Mouse (Mus musculus) layer of hippocampus, adult 18-20 months (tissue): Measurements from ENCODE around the gene Krtap4-1. TPM values are rescaled to one million over a fixed set of nuclear protein-coding genes. Genes with fewer than 3 reads are reported as not detected.
"Not testable (repeated sequence)": the region's sequence is repeated elsewhere in the genome, so short reads cannot be mapped to it uniquely, and the experiment has no call there.

Experiments used
- DNase-seq, 2 experiments: peaks; one replicate each; pipeline ENCODE4 v3.0.0; 2022; ENCODE audit warnings: low spot score in 2 of 2
- long read RNA-seq: library from polyadenylated mRNA; stranded (forward); transcript quantifications from one replicate; pipeline ENCODE4 v2.0.0, GENCODE M21; 2021
- total RNA-seq, 2 experiments: library from RNA; stranded (reverse); gene quantifications; 2 replicates each; pipeline ENCODE4 v1.2.3; 2021

Gene Krtap4-1
- total RNA-seq = not detected
- long read RNA-seq = 0 reads

DNA sequence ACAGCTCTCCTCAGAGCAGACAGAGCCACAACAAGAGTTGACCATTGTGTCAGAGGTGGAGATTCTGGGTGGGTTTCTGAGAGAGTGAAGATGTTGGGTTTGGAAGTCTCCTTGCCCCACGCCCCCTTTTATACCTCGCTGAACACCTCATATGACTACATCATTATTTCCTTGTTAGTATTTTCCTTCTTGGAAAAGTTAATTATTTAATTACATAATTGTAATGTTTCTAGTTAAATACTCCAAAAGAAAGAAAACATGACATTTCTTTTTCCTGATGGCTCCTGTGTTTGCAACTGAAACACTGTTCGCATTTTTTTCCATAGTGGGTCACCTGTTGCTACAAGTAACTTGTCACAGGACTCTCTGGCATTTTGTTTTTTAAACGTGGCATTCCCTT lies at the start of gene Krtap4-1:
Krtap4-1 (minus strand) TSS at position 101 of the 400 bp plus-strand sequence.
- DNase-seq = no peak

DNA sequence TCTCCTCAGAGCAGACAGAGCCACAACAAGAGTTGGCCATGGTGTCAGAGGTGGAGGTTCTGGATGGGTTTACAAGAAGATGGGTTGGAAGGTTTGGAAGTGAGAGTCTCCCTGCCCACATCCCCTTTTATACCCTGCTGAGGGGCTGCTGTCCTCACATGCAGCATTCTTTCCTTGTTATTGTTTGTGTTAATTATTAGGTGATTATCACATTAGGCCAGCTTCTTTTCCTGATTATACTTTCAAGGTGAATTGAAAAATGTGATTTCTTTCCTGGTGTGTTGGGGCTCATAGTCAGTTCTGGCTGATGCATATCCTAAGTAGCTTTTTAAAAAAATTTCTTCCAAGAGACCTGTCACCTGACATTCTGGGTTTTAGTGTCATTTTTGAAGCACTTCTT lies 37.8 kb upstream of the Krtap4-1 start, which contains the start of gene Krtap4-6:
Krtap4-6 (minus strand) TSS at position 101 of the 400 bp plus-strand sequence.
- no peak for DNase-seq

DNA sequence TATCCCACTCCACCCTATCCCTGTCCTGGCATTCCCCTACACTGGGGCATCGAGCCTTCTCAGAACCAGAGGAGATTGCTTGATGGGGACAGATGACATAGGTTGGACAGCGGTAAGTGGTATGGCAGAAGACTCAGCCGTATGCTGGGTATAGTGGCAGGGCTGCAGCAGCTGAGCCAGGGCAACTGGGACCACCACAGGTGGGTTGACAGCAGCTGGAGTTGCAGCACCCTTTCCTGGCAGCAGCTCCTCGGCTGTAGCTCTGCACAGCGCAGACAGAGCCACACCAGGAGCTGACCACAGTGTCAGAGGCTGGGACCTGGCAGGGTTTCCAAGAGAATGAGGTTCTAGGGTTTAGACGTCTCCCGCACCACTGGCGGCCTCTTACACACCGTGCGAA lies 34.8 kb upstream of the Krtap4-1 start:
- no peak for DNase-seq

DNA sequence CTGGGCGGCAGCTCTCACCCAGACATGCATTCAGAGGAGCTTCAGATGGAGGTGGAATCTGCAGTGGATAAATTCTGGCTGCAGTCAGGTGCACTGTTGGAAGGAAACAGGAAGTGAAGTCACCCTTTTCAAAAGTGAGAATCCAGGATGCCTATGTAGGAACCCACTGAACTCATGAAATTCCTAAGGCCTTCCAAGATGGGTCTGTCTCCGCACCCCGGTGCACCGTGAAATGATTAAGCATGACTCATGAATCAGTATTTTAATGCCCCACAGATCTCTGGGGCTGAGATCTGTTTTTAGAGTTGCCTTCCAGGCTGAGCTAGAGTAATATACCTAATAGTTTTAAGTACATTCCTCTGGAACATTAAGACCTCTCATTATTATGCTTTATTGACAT lies 31.2 kb upstream of the Krtap4-1 start:
- DNase-seq = no peak

DNA sequence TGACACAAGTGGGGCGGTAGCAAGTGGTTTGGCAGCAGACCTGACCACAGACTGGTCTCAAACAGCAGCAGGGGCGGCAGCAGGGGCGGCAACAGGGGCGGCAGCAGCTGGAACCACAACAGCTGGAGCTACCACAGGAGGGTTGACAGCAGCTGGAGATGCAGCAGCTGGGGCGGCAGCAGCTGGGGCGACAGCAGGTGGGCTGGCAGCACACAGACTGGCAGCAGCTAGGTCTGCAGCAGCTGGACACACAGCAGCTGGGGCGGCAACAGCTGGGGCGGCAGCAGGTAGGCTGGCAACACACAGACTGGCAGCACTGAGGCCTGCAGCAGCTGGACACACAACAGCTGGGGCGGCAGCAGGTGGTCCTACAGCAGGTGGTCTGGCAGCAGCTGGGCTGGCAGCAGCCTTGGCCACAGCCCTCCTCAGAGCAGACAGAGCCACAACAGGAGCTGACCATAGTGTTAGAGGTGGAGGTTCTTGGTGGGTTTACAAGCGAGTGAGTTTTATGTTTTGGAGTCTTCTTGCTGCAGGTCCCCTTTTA lies 30.5 kb upstream of the Krtap4-1 start, which contains the start of gene Gm11563:
Gm11563 (minus strand) TSS at position 494 of the 544 bp plus-strand sequence.
- not testable (repeated sequence) for DNase-seq

DNA sequence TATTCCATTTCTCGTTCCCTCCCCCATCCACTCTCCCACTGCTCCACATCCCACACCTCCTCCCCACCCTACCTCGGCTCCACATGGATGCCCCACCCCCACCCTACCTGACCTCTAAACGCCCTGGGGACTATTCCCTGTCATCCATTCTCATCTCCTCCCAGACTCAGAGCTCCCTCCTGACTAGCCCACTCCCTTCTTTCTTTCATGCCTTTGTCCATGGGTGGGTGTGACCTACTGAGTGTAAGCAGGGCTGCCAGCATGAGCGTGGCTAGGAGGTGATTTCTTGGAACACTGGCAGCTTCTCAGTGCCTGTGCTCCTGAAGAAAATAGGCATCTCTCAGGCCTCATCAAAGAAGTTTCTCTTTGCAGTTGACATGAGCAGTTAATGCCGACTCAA lies 29.0 kb upstream of the Krtap4-1 start:
- DNase-seq = no peak

DNA sequence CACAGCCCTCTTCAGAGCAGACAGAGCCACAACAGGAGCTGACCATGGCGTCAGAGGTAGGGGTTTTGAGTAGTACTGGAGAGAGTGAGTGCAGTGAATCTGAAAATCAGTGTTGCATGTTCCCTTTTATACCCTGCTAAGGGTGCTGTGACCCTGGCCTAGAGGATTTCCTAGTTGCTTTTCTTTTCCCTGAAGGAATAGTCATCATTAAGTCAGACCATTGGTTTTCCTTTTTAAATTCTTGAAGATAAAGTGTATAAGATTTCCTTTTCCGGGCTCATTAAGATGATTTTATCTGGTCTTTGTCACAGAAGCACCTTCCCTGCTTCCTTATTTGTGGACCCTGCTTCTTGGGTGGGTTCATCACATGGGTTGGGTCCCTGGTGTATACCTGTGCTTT lies 22.1 kb upstream of the Krtap4-1 start, which contains the start of gene Gm11555:
Gm11555 (minus strand) TSS at position 101 of the 400 bp plus-strand sequence.
- no peak for DNase-seq

DNA sequence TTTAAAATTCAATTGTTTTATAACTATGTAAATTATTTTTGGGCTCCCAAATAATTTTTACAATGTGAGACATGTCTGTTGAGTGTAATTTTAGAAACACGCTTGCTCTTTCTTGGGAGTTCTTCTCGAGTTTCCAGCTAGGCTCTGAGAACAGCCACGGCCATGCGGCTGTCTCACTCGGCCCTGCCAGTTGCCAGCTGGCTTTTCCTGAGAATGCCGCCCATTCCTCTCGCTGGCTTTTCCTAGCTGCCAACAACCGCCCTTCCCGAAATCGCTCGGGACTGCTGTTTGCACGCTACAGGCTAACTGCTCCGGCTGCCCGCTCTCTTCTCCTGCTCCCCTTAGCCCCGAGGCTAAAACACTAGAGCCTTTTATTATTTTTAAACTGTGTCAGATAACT lies 18.4 kb upstream of the Krtap4-1 start:
- peak in 1 of 2 experiments; percentile 2 for DNase-seq

DNA sequence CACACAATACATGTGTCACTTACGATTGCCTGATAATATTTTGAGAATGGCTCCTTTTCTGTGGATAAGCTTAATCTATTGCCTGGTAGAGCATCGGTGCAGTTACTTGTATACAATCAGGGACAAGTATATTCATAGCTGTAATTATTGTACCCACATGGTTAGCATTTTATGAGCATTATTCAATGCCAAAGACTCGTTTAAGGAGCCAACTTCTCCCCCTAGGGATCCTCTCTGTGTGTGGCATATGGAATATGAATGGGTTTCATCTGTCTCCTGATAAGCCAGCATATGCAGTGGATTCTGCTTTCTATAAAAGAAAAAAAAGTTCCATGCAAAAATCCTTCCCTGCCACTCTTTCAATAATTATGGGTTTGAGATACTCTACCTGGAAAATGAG lies 16.3 kb upstream of the Krtap4-1 start:
- DNase-seq = peak in 1 of 2 experiments; percentile 47

DNA sequence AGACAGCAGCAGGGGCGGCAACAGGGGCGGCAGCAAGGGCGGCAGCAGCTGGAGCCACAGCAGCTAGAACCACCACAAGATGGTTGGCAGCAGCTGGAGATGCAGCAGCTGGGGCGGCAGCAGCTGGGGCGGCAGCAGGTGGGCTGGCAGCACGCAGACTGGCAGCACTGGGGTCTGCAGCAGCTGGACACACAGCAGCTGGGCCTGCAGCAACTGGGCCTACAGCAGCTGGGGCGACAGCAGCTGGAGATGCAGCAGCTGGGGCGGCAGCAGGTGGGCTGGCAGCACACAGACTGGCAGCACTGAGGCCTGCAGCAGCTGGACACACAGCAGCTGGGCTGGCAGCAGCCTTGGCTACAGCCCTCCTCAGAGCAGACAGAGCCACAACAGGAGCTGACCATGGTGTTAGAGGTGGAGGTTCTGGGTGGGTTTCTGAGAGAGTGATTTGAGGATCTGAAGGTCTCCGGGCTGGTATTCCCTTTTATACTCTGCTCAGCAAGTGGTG lies 15.6 kb upstream of the Krtap4-1 start, which contains the start of gene Krtap4-7:
Krtap4-7 (minus strand) TSS at position 455 of the 505 bp plus-strand sequence.
- DNase-seq = not testable (repeated sequence)

DNA sequence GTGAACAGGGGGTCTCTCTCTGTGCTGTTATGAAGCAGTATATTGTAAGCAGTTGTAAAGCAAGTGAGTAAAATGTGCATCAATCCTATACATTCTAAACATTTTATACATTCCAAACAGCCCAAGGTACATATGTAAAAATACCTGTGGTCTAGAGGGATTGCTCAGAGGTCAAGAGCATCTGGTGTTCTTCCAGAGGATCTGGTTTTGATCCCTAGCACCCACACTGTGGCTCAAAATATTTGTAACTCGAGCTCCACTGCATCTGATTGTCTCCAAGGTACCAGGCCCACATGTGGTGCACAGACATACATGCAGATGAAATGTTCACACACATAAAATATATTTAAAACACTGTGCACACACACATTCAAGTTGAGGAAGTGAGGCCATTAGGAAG lies 12.9 kb upstream of the Krtap4-1 start:
- DNase-seq = no peak

DNA sequence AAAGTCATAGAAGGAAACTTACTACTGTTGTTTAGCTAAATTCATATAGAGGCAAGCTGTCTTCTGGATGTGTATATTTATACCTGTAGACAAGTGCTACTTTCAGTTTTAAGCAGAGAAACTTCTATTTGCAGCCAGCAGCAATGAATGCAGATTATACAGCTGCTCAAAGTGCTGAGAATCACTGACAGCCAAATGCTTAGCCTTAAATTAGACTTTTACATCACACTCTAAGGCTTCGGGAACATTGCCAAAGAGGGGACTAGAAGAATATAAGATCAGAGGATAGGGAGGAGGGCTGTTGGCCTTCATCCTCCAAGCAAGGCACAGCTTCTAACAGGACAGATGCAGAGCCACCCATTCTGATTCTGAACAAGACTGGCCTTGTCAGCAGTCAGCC lies 9.0 kb upstream of the Krtap4-1 start:
- DNase-seq = no peak

DNA sequence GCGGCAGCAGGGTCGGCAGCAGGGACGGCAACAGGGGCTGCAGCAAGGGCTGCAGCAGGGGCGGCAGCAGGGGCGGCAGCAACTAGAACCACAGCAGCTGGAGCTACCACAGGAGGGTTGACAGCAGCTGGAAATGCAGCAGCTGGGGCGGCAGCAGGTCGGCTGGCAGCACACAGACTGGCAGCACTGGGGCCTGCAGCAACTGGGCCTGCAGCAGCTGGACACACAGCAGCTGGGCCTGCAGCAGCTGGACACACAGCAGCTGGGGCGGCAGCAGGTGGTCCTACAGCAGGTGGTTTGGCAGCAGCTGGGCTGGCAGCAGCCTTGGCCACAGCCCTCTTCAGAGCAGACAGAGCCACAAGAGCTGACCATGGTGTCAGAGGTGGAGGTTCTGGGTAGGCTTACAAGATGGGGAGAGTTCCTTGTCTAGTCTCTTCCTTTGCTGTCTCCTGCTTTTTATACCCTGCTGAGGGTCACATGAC lies 6.7 kb upstream of the Krtap4-1 start, which contains the start of gene Krtap4-2:
Krtap4-2 (minus strand) TSS at position 432 of the 482 bp plus-strand sequence.
- DNase-seq = no peak

DNA sequence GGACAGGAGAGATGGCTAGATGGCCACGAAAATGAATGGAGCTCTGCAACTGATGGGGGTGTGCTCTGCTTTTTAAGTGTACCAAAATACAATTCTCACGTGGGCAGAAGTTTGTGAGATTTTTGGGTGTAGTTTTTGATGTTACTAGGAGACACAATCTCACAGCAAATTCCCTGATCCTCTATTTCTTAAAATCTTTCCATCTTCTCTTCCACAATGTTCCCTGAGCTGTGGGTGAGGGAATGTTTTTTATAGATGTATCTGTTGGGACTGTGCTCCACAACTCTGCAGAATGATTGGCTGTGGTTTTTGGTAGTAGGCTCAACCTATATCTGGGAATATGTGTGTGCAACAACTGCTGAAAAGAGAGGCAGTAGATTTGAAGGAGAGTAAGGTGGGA lies 5.3 kb upstream of the Krtap4-1 start:
- DNase-seq = no peak

DNA sequence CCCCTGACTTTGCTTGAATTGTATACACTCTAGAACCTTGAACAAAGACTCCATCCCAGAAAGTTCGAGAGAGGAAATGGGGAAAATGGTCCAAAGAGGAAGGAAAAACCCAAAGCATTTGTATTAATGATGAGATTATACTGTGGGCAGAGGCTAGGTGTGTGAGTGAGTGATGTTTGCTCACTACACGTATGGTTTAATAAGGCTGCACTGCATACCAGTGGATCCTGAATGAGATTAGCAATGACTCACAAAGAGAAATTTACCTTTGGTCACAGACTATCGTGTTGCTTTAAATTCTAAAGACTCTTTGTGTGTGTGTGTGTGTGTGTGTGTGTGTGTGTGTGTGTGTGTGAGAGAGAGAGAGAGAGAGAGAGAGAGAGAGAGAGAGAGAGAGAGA lies 2.9 kb upstream of the Krtap4-1 start:
- no peak for DNase-seq

DNA sequence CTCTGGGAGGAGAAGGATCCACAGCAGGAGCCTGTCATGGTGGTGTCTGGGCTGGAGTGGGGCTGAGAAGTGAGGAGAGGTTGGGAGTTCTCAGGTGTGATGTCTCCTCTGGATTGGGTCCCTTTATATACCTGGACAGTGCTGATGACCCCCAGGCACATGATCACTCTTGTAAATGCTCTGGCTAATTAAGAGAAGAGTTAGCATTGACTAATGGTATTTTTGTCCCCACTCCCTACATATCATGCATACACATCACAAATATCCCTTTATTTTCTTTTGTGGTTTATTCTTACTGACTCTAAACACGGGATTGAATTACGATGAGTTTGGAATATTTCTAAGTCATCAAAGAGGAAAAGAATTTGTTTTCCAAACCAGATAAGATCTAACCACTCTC lies 7.7 kb downstream of the Krtap4-1 start, which contains the start of gene Gm11562:
Gm11562 (minus strand) TSS at position 101 of the 400 bp plus-strand sequence.
- DNase-seq = no peak

DNA sequence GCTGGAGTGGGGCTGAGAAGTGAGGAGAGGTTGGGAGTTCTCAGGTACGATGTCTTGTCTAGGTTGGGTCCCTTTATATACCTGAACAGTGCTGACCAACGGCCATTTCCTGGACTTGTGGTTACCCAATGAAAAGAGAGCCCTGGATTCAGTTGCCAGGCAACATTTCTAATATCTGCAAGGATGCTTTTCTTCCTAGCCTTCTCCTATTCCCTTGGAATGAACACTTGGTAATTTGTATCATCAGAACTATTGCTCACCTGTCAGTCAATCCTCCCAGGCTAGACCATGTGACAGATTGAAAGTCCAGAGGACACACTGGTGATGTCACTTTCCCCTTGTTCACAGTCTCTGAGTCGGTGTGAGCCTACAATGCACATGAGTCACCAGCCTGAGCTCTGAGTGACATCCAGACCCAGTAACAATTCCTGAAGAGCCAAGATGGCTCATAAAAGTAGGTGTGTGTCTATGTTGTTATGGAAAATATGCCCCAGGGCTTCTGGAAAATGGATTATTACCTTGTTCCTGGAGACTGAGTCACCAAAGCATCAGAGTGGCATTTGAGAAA lies 13.2 kb downstream of the Krtap4-1 start, which contains the start of gene Krtap2-4:
Krtap2-4 (minus strand) TSS at position 51 of the 568 bp plus-strand sequence.
- no peak for DNase-seq

DNA sequence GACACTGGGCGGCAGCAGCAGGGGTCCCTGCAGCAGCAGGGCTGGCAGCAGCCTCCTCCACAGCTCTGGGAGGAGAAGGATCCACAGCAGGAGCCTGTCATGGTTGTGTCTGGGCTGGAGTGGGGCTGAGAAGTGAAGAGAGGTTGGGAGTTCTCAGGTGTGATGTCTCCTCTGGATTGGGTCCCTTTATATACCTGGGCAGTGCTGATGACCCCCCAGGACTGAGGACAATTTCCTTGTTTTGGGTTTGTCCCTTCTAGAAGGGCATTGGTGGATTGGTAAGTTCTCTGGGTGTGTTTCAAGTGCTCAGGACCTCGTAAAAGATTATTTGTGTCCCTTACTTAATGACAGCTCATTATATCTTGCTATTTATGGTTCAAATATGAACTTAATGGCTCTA lies 17.9 kb downstream of the Krtap4-1 start, which contains the start of gene Gm11937:
Gm11937 (minus strand) TSS at position 101 of the 400 bp plus-strand sequence.
- DNase-seq = not testable (repeated sequence)

DNA sequence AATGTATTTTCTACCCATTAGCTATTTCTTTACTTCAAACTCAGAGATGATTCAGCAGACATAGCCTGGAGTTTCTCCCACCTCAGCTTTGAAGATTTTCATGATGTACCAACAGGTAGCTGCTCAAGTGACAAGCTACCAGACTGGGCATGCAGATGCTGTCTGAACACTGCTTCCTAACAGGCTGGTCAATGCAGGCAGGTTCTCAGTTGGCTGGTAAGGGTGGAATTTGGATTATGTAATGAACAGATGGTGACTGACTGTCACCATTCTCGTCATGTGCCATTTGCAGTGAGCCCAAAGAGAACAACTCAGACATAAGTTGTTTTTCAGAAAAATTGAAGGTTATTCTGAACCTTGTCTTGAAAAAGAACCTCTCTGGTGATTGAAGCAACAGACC lies 18.9 kb downstream of the Krtap4-1 start:
- peak; percentile 42 to 62 for DNase-seq

DNA sequence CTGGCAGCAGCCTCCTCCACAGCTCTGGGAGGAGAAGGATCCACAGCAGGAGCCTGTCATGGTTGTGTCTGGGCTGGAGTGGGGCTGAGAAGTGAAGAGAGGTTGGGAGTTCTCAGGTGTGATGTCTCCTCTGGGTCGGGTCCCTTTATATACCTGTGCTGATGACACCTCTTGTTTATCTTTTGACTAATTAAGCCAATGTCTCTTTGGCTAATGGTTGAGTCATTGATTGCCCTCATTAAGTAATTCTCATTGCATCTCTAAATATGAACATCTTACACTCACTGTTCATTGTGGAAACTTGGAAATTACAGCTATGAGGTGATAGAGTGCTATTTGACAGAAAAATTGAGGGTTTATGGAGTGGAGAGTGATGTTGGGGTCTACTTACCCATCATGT lies 24.8 kb downstream of the Krtap4-1 start, which contains the start of gene Gm11938:
Gm11938 (minus strand) TSS at position 101 of the 400 bp plus-strand sequence.
- DNase-seq = not testable (repeated sequence)

DNA sequence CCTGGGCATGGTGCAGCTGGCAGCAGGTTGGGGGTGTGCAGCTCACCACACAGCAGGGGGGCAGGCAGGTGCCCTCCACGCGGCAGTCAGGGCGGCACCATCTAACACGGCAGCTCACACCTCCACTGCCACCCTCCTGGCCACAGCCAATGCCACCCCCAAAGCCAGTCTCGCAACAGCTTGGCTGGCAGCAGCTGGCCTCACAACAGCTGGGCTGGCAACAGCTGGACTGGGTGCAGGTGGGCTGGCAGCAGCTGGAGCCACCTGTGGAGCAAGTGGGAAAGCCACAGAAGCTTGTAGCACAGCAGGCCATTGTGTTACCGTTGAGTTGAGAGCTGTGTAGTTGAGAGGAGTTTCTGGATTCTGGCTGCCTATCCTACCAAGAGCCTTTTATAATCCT lies 30.3 kb downstream of the Krtap4-1 start, which contains the start of gene Krtap9-3:
Krtap9-3 (minus strand) TSS at position 364 of the 400 bp plus-strand sequence.
- not testable (repeated sequence) for DNase-seq

DNA sequence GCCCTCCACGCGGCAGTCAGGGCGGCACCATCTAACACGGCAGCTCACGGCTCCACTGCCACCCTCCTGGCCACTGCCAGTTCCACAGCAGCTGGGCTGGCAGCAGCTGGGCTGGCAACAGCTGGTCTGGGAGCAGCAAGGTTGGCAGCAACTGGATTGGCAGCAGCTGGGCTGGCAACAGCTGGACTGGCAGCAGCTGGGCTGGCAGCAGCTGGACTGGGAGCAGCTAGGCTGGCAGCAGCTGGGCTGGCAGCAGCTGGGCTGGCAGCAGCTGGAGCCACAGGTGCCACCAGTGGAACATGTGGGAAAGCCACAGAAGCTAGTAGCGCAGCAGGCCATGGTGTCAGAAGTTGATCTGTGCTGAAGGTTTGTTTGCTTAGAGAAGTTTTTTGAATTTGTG lies 37.1 kb downstream of the Krtap4-1 start, which contains the start of gene Krtap1-3:
Krtap1-3 (minus strand) TSS at position 359 of the 400 bp plus-strand sequence.
- DNase-seq = no peak
